Mouse (Mus musculus) lung, adult 2 months (tissue): ENCODE measurements around the gene Capn8. TPM values are rescaled to one million over a fixed set of nuclear protein-coding genes. Genes with fewer than 3 reads are reported as not detected.

Experiments used
- DNase-seq: peaks from one replicate; pipeline ENCODE4 v3.0.0; 2022
- H3K4me1 ChIP-seq: fragments of 200-500 bp; 2 replicates; pipeline ENCODE4 v1.6.1; 2011; ENCODE audit warnings: low read length; ENCODE audit not compliant: control insufficient read depth, insufficient read depth
- H3K4me3 ChIP-seq: fragments of 200-500 bp; replicated peaks from 2 replicates; pipeline ENCODE3; 2011; ENCODE audit warnings: low read depth, mild to moderate bottlenecking, control low read depth, low read length; ENCODE audit errors: extremely low read depth
- CTCF ChIP-seq: fragments of 200-500 bp; IDR thresholded peaks from 2 replicates; pipeline ENCODE4 v1.5.1; 2011; ENCODE audit warnings: mild to moderate bottlenecking, low read length, control low read depth; ENCODE audit not compliant: insufficient read depth
- POLR2A ChIP-seq: fragments of 200-500 bp; IDR thresholded peaks from 2 replicates; pipeline ENCODE4 v1.6.1; 2011; ENCODE audit warnings: low read depth, mild to moderate bottlenecking, control low read depth, low read length, borderline replicate concordance; ENCODE audit errors: extremely low read depth
- WGBS: fragments of 180-500 bp; shearing (Covaris S2); methylation state at CpG from one replicate; pipeline ENCODE4 v1.1.7; 2018; 5-methylcytosine and 5-hydroxymethylcytosine counted together
- polyA plus RNA-seq: library from polyadenylated mRNA; depleted of rRNA; stranded (reverse); fragments of >200 nt; gene quantifications from 2 replicates; pipeline ENCODE4 v1.2.3, GENCODE M21; 2012; rRNA removed

Capn8 gene
- polyA plus RNA-seq = 0.26 TPM in 2 replicates

GRCm38 (mm10) chr1:182564408-182565120 lies at the start of gene Capn8:
Gene Capn8, plus strand, starts transcription at chr1:182565007.
- H3K4me3 ChIP-seq = no peak within 1 kb of the TSS
- TF ChIP-seq CTCF (0 out of 2 replicates have a peak, but pooled peaks have one; percentile 14), POLR2A (no peak)
- no peaks in the 10 kb centered on the region for H3K4me1 ChIP-seq
- 70% methylated on average over 5 of the region's 5 CpGs for WGBS
- DNase-seq = peak; percentile 34

- Histone ChIP-seq H3K4me1 (peaks cover 41% of the 10 kb centered on the region), H3K4me3 (peak within 1 kb of the TSS; percentile 95)
- peak; percentile 90 for DNase-seq
- TF ChIP-seq POLR2A (peak; percentile 31; the same call in 1 of the 2 replicates), CTCF (peak; percentile 21; the same call in 1 of the 2 replicates)
- under 1% methylated on average over 84 of the region's 84 CpGs for WGBS
Observed at GRCm38 (mm10) chr1:182516758-182517676, 47.8 kb upstream of the Capn8 start, which contains the start of gene Capn2. Gene Capn2, minus strand, starts transcription at chr1:182517608.

DNA sequence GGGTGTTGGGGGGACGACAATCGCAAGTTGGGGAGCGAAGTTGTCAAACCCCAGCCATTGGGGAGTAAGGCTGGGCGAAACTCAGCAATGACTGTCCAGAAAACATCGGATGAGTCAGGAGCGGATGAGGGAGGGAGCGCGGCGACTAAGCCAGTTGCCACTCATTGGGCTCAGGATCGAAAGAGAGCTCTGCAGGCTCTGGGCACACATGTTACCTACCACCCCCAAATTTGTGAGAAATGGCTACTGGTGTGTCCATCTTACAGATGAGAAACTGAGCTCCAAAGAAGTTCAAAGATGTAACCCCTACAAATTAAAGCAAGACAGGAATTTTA lies 47.2 kb upstream of the Capn8 start:
- Histone ChIP-seq H3K4me1 (peaks cover 41% of the 10 kb centered on the region), H3K4me3 (peak overlapping the region; percentile 95)
- TF ChIP-seq CTCF = no peak
- TF ChIP-seq POLR2A = no peak
- 1% methylated on average over 10 of the region's 10 CpGs for WGBS
- DNase-seq = no peak

GRCm38 (mm10) chr1:182518143-182518680 lies 46.6 kb upstream of the Capn8 start:
- no peak for DNase-seq
- TF ChIP-seq CTCF (no peak), POLR2A (no peak)
- Histone ChIP-seq H3K4me3 (no peak overlapping the region), H3K4me1 (peaks cover 39% of the 10 kb centered on the region)
- WGBS = 78% methylated on average over 10 of the region's 10 CpGs

DNA sequence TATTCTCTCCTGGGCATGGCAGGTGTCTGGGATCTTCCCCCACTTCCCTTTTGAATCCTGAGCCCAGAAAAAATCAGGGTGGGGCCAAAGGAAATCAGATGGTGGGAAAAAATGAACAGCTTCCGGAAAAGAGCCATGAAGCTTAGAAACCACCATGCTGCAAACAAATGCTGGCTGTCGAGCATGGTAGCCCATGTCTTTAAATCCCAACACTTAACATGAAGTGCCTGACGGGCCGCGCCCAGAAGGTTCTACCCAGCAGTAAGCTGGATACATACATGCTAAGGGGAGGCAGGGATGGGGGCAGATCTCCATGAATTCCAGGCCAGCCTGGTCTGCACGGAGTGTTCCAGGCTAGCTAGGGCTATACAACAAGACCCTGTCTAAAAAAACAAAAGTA lies 46.0 kb upstream of the Capn8 start:
- WGBS = 62% methylated on average over 6 of the region's 6 CpGs
- no peak for DNase-seq
- Histone ChIP-seq H3K4me3 (no peak overlapping the region), H3K4me1 (peaks cover 33% of the 10 kb centered on the region)
- no peak for TF ChIP-seq CTCF

GRCm38 (mm10) chr1:182519341-182519740 lies 45.5 kb upstream of the Capn8 start:
- TF ChIP-seq POLR2A (no peak), CTCF (no peak)
- H3K4me3 ChIP-seq = no peak overlapping the region
- WGBS = 49% methylated on average over 5 of the region's 5 CpGs
- DNase-seq = no peak
- H3K4me1 ChIP-seq = peaks cover 32% of the 10 kb centered on the region

GRCm38 (mm10) chr1:182520091-182520937 lies 44.5 kb upstream of the Capn8 start:
- peak overlapping the region; percentile 11 for H3K4me3 ChIP-seq

DNA sequence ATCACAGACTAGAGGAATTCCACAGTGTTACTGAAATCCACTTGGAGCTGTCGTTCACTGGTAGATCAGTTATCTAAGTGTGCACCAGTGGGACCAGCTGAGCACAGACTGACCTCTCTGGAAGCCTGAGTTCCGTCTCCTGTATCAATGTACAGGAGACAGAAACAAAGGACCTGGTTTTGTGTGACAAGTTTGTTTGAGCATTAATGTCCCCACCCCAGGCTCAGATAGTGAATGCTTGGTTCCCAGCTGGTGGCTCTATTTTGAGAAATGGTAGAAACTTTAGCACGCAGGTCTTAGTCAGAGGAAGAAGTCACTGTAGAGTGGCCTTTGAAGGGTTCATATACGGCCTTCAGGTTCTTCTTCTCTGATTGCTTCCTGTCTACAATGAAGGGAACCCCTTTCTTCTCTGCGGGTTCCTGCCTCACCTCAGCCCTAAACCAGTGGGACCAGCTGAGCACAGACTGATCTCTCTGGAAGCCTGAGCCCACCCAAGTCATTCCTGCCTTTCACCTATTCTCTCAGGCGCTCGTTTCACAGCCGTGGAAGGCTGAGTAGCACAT lies 43.8 kb upstream of the Capn8 start:
- H3K4me1 ChIP-seq = peaks cover 21% of the 10 kb centered on the region
- H3K4me3 ChIP-seq = no peak overlapping the region
- DNase-seq = no peak
- WGBS = 75% methylated on average over 8 of the region's 8 CpGs
- TF ChIP-seq CTCF (no peak), POLR2A (no peak)

More at GRCm38 (mm10) chr1:182520091-182520937, 44.5 kb upstream of the Capn8 start:
- 20% methylated on average over 14 of the region's 14 CpGs for WGBS
- peak; percentile 49 for DNase-seq
- H3K4me1 ChIP-seq = peaks cover 23% of the 10 kb centered on the region
- TF ChIP-seq POLR2A (peak; percentile 55; the same call in 1 of the 2 replicates), CTCF (no peak)
